Mouse (Mus musculus) C2C12 (cell line): ENCODE measurements around the gene Atg4a.

ENCODE experiments used
- CTCF ChIP-seq: IDR thresholded peaks from one replicate; pipeline ENCODE4 v1.5.1; 2011; ENCODE audit not compliant: control insufficient read depth, insufficient read depth, insufficient read length
- MAX ChIP-seq: IDR thresholded peaks from one replicate; pipeline ENCODE4 v1.6.1; 2011; ENCODE audit warnings: mild to moderate bottlenecking, control low read depth
- USF1 ChIP-seq: IDR thresholded peaks from one replicate; pipeline ENCODE4 v1.6.1; 2011; ENCODE audit warnings: low read depth, mild to moderate bottlenecking, control low read depth, moderate library complexity

- TF ChIP-seq USF1: no peak
- no peak for TF ChIP-seq MAX
- TF ChIP-seq CTCF: no peak
Measured at GRCm38 (mm10) chrX:141150290-141150689, 193.6 kb downstream of the Atg4a start.
